Mouse (Mus musculus): ENCODE measurements around the gene Mink1.
"Not testable (repeated sequence)": the region's sequence is repeated elsewhere in the genome, so short reads cannot be mapped to it uniquely, and the experiment has no call there.

The Mink1 gene

DNA sequence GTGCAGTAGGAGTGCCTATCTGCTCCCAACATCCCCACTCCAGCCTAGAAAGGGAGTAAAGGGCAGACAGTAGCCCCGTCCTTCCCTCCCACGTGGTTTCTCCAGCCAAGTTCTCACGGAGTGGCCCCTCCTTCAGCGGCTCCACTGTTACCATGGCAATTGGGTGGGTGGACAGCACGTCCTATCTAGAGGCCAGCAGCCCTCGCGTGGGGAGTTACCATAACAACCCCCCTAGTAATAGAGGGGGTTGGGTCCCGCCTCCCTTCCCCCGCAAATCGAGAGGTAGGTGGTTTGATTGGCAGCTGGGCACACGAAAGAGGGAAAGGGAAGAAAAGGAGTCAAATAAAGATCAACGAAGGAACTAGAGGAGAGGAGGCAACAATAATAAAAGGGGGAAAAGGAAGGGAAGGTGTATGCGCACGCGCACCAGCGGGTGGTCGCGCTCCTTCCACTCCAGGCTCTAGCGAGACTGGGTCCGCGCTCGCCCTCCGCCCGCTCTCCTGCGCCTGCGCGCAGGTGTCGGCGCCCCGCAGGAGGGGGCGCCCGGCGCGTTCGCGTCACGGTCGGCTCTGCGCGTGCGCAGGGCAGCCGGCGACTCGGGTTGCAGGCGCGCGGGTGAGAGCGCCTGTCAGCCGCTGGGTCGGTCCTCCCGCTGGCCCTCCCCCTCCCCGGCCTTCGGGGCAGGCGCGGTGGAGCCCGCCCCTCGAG lies at the start of gene Mink1:
TSS of gene Mink1 (plus strand) at position 595 of the 708 bp plus-strand sequence.
- DNase-seq (ENCODE audit: low spot score) = peak; percentile 92

DNA sequence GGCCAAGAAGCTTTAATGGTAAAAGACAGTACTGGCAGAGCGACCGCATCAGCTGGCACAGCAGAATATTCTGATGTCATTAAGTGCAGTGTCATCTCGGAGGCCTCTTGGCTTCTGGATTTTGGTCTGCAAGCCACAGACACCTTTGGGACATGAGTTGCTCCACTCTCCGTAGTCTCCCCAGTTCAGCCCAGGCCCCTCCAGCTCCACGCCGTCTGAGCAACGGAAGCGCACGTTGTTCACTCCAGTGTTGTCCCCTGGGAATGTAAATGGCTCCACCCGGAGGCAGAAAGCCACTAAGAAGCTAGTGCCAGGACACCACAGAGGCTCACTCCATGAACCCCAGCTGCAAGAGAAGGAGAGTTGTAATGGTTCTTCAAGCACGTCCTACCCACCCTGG lies 49.2 kb upstream of the Mink1 start:
- DNase-seq (ENCODE audit: low spot score) = peak; percentile 35

DNA sequence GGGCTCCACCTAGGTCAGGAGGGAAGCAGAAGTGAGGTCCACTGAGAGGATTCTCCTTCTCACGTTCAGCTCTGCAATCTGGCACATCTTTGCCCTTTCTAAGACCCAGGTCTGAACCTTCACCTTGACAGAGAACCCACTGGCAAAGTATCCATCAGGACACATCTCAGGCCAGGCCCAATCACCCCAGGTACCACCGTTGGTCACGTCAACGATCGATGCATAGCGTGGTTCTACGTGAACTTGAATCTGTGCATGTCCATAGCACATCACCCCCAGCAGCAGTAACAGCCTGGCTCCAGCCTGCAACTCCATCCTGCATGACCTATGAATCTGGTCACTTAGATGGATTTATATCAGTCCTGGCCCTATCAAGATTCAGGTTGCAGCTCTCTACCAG lies 48.4 kb upstream of the Mink1 start, which contains the start of gene Vmo1:
TSS of gene Vmo1 (minus strand) at position 329 of the 400 bp plus-strand sequence.
- no peak for DNase-seq (ENCODE audit: low spot score)

DNA sequence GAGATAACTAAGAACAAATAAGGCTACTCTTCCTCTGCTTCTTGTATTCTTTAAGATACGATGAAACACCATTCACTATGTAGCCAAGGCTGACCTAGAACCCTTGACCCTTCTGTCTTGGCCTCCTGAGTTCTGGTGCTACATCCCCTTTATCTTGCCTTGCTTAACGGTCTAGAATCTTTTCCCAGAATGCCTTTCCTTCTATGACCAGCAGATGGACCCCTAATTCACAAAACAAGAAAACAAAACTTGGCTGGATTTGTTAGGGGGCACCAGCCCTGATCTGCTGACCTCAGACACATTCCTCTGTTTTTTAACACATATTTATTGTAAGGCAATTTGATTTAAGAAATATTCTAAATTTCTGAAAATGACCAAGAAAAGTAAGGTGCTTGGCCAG lies 46.3 kb upstream of the Mink1 start:
- DNase-seq (ENCODE audit: low spot score) = peak; percentile 70

DNA sequence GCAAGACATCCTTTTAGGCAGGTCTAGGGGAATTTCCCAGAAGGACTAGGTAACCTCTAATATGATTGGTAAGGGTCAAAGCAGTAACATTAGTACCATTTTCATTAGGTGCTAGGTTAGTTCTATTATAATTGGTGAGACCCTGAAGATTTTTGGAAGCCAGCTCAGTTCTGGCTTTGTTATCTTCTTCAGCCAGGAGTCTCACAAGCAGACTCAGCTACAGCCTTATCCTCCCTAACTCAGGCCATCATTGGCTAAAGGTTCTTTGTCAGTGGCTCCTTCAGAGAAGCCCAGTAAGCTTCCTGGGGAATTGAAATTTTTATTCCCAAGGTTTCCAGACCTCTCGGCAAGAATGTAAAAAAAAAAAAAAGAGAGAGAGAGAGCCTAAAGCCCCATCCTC lies 44.2 kb upstream of the Mink1 start:
- no peak for DNase-seq (ENCODE audit: low spot score)

DNA sequence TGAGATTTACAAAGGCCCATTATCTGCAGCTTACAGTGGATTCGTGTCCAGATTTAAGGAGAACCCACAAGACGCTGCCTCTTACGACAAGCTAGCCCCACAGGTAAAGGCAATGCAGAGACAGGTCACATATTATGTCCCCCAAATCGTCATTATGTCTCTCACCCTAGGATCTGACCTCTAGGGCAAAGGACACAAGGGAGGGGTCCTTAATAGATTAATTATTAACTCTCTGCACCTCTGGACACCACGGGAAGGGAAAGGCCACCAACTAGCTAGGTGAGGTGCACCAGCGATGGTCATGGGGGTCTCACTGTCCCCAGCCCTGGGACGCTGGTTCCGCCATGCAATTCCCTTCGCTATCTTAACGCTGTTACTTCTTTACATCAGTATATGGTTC lies 43.8 kb upstream of the Mink1 start, which contains the start of gene Gltpd2:
TSS of gene Gltpd2 (plus strand) at position 274 of the 400 bp plus-strand sequence.
- DNase-seq (ENCODE audit: low spot score) = no peak

DNA sequence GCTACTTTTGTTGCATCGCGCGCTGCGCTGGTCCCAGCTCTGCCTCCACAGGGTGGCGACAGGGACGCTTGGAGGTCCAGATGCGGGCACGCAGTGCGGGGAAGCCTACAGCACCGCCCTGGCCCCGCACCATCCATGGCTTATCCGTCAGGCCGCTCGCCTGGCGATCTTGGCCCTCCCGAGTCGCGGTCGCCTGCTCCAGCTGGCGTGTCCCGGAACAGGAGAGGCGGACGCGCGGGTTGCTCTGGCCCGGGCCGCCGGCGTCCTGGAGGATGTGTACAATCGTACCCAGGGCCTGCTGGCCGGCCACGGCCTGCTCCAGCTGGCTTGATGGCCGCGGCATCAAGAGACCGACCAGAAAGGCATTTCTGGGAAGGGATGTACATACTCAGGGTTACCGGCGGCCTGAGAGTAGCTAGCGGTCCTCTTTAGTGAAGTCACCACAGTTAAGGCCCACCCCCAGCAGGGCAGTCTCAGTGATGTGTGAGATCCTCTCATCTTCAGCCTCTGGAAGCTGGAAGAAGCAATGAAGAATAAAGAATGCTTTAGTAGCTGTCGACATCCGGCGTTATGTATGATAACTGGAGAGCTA lies 42.4 kb upstream of the Mink1 start:
- peak; percentile 75 for DNase-seq (ENCODE audit: low spot score)

DNA sequence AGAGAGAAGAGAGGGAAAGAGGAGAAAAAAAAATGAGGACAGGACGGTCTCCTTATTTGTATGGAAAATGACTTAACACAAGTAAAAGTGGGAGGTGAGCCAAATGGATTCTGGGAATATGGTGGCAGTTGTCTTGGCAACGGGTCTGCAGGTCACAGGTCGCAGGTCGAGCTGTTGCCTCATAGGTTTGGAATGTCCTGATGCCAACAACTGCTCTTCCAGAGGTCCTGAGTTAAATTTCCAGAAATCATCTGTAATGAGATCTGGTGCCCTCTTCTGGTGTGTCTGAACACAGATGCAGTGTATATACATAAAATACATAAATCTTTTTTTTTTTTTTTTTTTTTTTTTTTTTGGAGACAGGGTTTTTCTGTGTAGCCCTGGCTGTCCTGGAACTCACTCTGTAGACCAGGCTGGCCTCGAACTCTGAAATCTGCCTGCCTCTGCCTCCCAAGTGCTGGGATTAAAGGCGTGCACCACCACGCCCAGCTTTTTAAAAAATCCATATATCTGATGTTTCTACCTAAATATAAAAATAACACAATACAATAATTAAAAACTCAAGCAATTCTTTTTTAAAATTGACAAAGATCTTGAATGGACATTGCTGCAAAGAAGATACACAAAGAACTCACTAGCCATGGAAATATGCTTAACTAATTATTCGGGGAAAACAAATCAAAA lies 39.2 kb upstream of the Mink1 start:
- DNase-seq (ENCODE audit: low spot score) = not testable (repeated sequence)

DNA sequence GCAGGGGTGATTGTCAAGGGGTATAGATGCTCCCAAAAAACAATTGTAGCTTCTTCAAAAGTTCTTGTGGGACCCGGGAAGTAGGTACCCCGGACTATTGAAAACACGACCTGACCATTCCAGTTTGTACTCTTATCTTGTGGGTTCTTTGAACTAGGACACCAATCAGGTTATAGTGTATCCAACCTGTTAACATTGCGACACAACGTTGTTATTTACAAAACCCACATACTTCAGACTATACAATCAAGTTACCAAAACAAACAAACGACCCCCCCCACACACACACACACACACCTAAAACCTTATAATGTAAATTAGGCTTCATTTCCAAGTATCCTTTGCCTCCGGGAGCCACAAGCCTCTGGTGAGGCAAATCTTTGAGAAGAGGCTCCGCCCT lies 37.9 kb upstream of the Mink1 start:
- DNase-seq (ENCODE audit: low spot score) = no peak

DNA sequence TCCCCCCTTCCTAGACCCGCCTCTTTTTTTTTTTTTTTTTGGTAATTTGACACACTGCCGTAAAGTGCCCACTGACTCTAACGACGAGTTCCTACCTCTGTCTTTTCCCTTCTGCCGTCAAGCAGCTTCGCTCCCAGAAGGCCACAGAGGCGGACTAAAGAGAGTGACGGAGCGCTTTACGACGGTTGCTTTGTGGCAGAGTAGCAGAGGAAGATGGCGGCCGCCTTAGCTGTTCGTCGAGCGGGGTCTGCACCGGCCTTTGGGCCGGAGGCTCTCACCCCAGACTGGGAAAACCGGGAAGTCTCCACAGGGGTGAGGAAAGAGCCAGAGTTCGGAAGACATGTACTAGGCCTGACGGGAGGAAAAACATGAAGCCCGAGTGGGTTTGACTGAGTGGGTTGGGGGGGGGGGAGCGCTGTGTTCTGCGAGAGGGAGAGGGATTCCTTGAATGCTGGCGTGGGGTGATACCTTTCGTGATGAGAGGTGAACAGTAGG lies 37.5 kb upstream of the Mink1 start, which contains the start of gene Psmb6:
TSS of gene Psmb6 (plus strand) at position 184 of the 495 bp plus-strand sequence.
- peak; percentile 96 for DNase-seq (ENCODE audit: low spot score)

DNA sequence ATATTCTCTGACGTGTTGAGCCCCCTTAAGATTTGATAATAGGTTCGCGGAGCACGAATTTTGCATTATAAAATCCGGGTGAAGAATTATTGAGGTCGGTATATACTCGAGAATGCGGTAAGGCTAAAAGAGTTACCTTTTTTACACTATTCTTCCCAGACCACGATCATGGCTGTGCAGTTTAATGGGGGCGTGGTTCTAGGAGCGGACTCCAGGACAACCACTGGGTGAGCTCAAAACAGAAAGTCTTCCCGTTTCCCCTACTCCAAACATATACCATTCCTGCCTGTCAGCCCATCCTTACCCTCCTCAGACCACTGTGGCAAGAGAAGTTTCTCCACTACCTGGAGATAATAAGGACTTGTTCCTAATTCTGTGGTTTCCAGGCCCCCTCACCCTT lies 37.0 kb upstream of the Mink1 start:
- peak; percentile 62 for DNase-seq (ENCODE audit: low spot score)

DNA sequence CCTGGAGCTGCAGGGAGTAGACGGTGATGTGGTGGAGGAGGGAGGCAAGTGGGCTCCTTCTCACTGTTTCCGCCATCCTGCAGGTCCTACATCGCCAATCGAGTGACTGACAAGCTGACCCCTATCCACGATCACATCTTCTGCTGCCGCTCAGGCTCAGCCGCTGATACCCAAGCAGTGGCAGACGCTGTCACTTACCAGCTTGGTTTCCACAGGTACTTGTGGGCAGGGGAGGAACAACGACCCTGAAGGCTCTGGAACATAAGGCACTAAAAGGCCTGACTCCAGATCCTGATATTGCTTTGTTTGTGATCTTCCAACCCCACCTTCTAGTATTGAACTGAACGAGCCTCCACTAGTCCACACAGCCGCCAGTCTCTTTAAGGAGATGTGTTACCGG lies 36.5 kb upstream of the Mink1 start:
- no peak for DNase-seq (ENCODE audit: low spot score)

DNA sequence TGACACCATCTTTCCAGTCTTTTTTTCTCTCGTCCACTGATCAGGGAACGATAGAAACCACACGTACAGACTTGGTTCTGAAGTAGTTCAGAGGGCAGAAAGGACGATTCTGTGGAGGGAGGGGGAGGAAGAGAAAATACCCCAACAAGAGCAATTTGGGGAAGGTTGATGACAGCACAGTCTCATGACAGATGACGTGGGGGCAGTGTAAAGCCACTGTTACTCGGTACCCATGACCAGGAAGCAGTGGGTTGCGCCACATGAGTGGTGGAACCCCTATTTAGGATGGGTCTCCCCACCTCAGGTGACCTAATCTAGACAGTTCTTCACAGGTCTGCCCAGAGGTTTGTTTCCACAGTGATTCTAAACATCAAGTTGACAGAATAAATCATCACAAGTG lies 34.1 kb upstream of the Mink1 start:
- DNase-seq (ENCODE audit: low spot score) = no peak

DNA sequence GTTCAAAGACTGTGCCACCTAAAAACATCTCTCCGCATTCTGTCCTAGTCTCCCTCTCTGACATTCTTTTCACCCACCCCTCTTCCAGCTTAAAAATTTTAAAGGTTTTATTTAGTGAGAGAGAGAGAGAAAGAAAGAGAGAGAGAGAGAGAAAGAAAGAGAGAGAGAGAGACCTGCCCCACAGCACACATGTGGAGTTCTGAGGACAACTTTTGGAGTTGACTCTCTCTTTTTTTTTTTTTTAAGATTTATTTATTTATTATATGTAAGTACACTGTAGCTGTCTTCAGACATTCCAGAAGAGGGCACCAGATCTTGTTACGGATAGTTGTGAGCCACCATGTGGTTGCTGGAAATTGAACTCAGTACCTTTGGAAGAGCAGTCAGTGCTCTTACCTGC lies 31.6 kb upstream of the Mink1 start:
- DNase-seq (ENCODE audit: low spot score) = not testable (repeated sequence)

DNA sequence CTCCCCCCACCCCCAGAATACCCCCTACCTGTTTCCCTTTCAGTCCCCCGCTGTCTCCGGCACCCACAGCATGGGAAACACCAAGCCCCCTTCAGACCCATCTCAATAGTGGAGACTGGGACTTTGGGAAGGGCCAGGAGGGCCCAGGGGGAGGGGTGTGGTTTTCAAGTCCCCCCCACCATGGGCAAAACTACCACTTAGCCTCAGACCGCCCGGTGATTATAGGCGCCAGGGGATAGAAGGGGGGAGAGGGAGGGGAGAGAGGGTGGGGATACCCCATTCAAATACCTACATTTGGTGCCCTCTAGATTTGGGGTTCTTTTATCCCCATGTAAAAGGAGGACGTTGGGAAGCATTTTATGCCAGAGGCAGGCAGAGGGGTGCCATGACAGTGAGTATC lies 29.8 kb upstream of the Mink1 start, which contains the start of gene Gm40193:
TSS of gene Gm40193 (minus strand) at position 101 of the 400 bp plus-strand sequence.
- DNase-seq (ENCODE audit: low spot score) = no peak

DNA sequence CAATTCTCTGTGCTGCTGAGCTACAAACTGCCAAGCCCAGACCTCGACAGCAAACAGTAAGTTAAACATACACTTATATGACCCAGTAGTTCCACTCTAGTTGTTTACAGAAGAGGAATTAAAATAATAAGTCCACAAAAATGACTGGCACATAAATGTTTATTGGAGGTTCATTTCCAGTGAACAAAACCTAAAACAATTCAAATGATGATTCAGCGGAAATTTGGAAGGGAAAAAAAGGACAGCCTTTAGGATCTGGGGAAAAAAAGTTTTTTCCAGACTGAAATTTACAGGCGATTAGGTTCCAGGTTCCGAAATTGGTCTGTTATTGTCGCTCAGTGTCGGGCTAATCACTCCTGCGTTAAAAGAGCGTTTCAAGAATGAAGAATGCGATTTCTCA lies 23.3 kb upstream of the Mink1 start:
- no peak for DNase-seq (ENCODE audit: low spot score)

DNA sequence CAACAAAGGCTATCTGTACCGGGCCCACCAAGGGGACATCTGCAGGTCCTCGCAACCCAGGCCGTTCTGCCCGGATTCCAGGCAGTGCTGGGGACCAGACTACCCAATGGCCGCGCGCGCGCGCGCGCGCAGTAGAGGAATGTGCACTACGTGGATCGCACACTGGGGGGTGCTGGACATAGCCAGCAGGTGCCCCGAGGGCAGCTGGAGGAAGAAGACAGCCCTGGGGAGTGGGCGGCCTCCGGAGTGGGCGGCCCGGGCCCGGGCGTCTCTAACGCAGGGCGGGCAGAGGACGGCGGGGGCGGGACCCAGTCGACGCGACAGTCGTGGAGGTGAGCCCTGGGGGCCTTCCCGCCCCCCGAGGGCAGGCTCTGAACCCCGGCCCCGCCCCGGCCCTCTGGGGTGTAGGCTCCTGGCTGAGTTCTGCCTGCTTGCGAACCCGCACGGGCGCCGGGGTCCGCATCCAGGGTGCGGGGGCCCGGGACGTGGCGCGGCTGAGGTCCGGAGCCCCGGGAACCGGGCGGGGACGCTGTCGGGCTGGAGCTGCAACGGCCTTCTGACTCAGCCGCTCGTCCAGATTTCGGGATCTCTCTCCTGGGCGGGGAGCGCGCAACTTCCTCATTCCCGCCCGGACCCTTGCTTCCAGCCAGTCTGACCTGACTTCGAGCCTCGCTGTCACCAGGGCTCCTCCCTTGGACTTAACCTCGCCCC lies 22.6 kb upstream of the Mink1 start, which contains the start of gene Pld2:
TSS of gene Pld2 (plus strand) at position 188 of the 711 bp plus-strand sequence.
- DNase-seq (ENCODE audit: low spot score) = peak; percentile 82

DNA sequence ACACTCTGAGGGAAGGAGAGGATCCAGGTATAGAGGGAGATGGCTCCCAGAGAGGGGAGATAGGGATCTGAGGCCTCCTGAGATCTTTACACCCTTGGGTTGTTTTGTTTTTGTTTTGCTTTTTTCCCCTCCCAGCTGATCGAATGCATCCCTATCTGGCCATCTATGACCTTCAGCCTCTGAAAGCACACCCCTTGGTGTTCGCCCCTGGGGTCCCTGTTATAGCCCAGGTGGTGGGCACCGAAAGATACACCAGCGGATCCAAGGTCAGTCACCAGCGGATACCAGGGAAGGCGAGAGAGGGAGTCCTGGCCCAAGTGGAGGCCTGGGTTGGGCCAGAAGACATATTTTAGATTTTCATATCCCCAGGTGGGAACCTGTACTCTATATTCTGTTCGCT lies 21.8 kb upstream of the Mink1 start:
- no peak for DNase-seq (ENCODE audit: low spot score)

DNA sequence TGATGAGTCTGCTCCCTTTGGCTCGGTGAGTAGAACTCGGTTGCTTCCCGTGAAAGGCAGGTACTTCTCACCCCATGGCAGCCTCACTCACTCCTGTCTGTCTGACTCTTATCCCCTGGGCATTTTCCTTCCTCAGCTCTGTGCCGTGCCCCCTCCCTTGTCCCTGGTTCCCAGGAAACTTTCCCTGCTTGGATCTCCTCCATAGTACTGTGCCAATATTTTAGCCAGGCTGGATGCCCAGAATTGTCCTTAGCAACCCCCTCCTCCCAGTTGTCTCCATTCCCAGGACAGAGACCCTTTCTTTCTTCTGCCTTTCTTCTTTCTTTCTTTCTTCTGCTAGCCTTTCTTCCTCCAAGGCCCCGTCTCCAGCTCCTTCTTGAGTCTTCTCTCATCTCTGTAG lies 21.3 kb upstream of the Mink1 start:
- DNase-seq (ENCODE audit: low spot score) = no peak

DNA sequence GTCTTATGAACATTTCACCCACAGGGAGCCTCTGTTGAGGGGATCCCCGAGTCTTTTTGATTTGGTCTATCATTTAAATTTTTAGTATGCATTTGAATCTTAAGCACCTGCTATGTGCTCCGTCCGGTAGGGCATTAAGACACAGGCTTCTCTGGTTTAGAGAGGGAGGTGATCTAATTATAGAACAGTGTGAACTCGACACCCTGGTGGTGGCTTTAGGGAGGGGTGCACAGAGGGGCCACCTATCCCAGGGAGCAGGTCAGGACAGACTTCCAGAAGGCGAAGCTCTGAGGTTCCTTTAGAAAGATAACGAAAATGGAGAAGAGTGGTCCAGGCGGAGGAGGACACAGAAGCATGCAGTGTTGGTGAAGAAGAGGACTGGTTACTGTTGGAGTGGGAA lies 18.2 kb upstream of the Mink1 start:
- DNase-seq (ENCODE audit: low spot score) = no peak

DNA sequence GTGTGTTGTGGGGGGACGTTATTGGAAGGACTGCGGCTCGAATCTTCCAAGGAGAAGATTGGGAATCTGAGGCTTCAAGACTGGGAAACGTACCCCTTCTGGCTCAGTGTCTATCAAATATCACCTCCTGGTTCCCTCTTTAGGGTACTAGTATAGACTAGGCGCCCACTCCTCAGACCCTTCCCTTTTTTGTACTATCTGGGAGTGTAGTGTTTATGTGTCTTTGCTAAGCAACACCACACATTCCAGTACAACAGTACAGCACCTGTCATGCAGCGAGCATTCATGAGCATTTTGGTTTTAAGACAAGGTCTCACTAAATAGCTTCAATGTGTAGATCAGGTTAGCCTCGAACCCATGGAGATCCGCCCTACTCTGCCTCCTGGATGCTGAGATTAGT lies 11.2 kb upstream of the Mink1 start:
- no peak for DNase-seq (ENCODE audit: low spot score)

DNA sequence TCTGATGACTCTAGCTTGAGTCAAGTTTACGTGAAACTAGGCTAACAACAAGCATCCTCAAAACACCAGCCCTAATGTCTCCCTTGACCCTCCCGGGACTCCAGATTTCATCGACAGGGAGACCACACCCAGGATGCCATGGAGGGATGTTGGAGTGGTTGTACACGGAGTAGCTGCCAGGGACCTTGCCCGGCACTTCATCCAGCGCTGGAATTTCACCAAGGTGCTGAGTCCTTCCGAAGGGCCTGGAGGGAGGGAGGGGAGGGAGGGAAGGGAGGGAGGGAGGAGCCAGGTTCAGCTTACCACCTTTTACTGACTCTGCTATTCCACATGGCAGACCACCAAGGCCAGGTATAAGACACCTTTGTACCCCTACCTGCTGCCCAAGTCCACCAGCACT lies 8.7 kb upstream of the Mink1 start:
- no peak for DNase-seq (ENCODE audit: low spot score)
